Mouse (Mus musculus): ENCODE results near the gene Glra3. TPM values are rescaled to one million over a fixed set of nuclear protein-coding genes. Genes with fewer than 3 reads are reported as not detected.

The Glra3 gene
- total RNA-seq, 2 experiments from 2014 or later, result 7.6 to 9.4 TPM

GRCm38 (mm10) chr8:56150697-56151096 lies 210.4 kb downstream of the Glra3 start:
- Histone ChIP-seq H3K27ac (no peak overlapping the region), H3K4me3 (no peak overlapping the region)
- no peak for DNase-seq (ENCODE audit: extremely low spot score in 1 of 2, low spot score in 2 of 2)
- intact Hi-C loops (cut with DNase I), result no loop called here
- TF ChIP-seq CTCF (IDR thresholded peaks at IDR 0.05), result no peak

- no peak overlapping the region for H3K27ac ChIP-seq
- no peak overlapping the region for H3K4me3 ChIP-seq
- intact Hi-C loops (cut with DNase I), result no loop called here
- DNase-seq (ENCODE audit: extremely low spot score in 1 of 2, low spot score in 2 of 2), result no peak
- TF ChIP-seq CTCF (IDR thresholded peaks at IDR 0.05), result no peak
These were observed 211.3 kb downstream of the Glra3 start for GRCm38 (mm10) chr8:56151574-56151973.

GRCm38 (mm10) chr8:56158966-56159365 lies 218.7 kb downstream of the Glra3 start:
- no peak overlapping the region for H3K27ac ChIP-seq
- intact Hi-C loops (cut with DNase I), result no loop called here
- no peak for DNase-seq (ENCODE audit: extremely low spot score in 1 of 2, low spot score in 2 of 2)
- H3K4me3 ChIP-seq, result no peak overlapping the region
- no peak for TF ChIP-seq CTCF (IDR thresholded peaks at IDR 0.05)

Other genes starting within 250 kb of the Glra3 start
- not detected for gene Adam29, start 33.5 kb upstream of the Glra3 start, total RNA-seq (2021)